Mouse (Mus musculus) olfactory bulb, adult 2 months (tissue): ENCODE results near the gene Cacng1.

Experiments used
- CTCF ChIP-seq: fragments of 200-500 bp; IDR thresholded peaks from 2 replicates; pipeline ENCODE4 v1.5.1; 2012; ENCODE audit warnings: low read depth, mild to moderate bottlenecking, low read length, moderate library complexity; ENCODE audit not compliant: insufficient read depth
- POLR2A ChIP-seq: fragments of 200-500 bp; IDR thresholded peaks from 2 replicates; pipeline ENCODE4 v1.6.1; 2012; ENCODE audit warnings: mild to moderate bottlenecking, low read depth, low read length, moderate library complexity; ENCODE audit not compliant: insufficient read depth

DNA sequence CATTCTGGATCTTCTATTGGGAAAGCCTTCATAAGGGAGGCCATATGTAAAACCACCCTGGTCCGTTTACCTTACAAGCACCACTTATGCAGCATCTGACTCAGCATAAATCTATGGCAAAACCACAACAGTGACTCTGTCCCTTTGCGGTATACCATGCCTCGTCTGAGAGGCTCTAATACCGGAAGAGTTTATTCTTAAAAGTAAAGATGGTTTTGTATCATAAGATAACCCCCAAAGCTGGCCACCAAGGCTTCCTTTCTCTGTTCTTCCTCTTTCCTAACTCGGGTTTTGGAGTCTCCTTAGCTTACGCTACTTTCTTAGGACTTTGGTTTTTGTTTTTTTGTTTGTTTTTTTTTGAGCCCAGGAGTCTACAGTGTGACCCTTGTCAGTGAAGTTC lies 23.0 kb downstream of the Cacng1 start:
- TF ChIP-seq CTCF = no peak
- no peak for TF ChIP-seq POLR2A
